Mouse (Mus musculus) intestine, postnatal 0 days (tissue): Measurements from ENCODE around the gene Nhp2. TPM values are rescaled to one million over a fixed set of nuclear protein-coding genes. Genes with fewer than 3 reads are reported as not detected.
"Not testable (repeated sequence)": the region's sequence is repeated elsewhere in the genome, so short reads cannot be mapped to it uniquely, and the experiment has no call there.

ENCODE experiments used
- ATAC-seq: fragments of 200-750 bp; cut with Nextera tagmentation; 2 replicates; pipeline ENCODE4 v1.8.0; 2017; ENCODE audit warnings: mild to moderate bottlenecking, moderate TSS enrichment, moderate library complexity
- H3K27ac ChIP-seq: fragments of 300-500 bp; sonication (generic); 2 replicates; pipeline ENCODE4 v1.5.1; 2014; ENCODE audit warnings: mild to moderate bottlenecking, low read depth, low read length, moderate library complexity
- H3K27me3 ChIP-seq: fragments of 300-500 bp; sonication (generic); replicated peaks from 2 replicates; pipeline ENCODE4 v1.6.1; 2014; ENCODE audit warnings: low read length, mixed read lengths; ENCODE audit not compliant: control insufficient read depth, insufficient read depth
- H3K36me3 ChIP-seq: fragments of 300-500 bp; sonication (generic); 2 replicates; pipeline ENCODE4 v1.6.1; 2014; ENCODE audit warnings: mild to moderate bottlenecking, moderate library complexity; ENCODE audit not compliant: control insufficient read depth, insufficient read depth
- H3K4me1 ChIP-seq: fragments of 300-500 bp; sonication (generic); replicated peaks from 2 replicates; pipeline ENCODE4 v1.6.1; 2014; ENCODE audit warnings: antibody characterized with exemption, low read length, mixed read lengths; ENCODE audit not compliant: control insufficient read depth, insufficient read depth
- H3K4me2 ChIP-seq: fragments of 300-500 bp; sonication (generic); replicated peaks from 2 replicates; pipeline ENCODE4 v1.6.1; 2014; ENCODE audit warnings: low read depth, mild to moderate bottlenecking, moderate library complexity
- H3K4me3 ChIP-seq: fragments of 300-500 bp; sonication (generic); 2 replicates; pipeline ENCODE4 v1.5.1; 2014; ENCODE audit warnings: low read depth, low read length
- H3K9ac ChIP-seq: fragments of 300-500 bp; sonication (generic); 2 replicates; pipeline ENCODE4 v1.6.1; 2014; ENCODE audit warnings: mild to moderate bottlenecking, low read depth, low read length
- H3K9me3 ChIP-seq: fragments of 300-500 bp; sonication (generic); 2 replicates; pipeline ENCODE4 v1.6.1; 2016; ENCODE audit warnings: mixed run types; ENCODE audit not compliant: control insufficient read depth
- CTCF ChIP-seq: sonication (generic); IDR thresholded peaks from 2 replicates; pipeline ENCODE4 v1.5.1; 2016; ENCODE audit warnings: low read depth, mild to moderate bottlenecking, control low read depth, antibody characterized with exemption, moderate library complexity
- WGBS: fragments of 180-500 bp; shearing (Covaris S2); extraction: QIAGEN DNeasy Blood & Tissue Kit; methylation state at CpG from one replicate; pipeline ENCODE4 v1.1.7; 2014; 5-methylcytosine and 5-hydroxymethylcytosine counted together
- polyA plus RNA-seq: library from polyadenylated mRNA; unstranded; fragments of >200 nt; fragmentation: Nextera tagmentation; extraction: Ambion mirVana; gene quantifications from 2 replicates; pipeline ENCODE4 v1.2.1, GENCODE M21; 2015

Nhp2 gene
- polyA plus RNA-seq, 1 experiment from 2014 or later, result 101 TPM

GRCm38 (mm10) chr11:51627425-51627824 is 7.9 kb downstream of the Nhp2 start:
- no peak overlapping the region for H3K4me2 ChIP-seq
- ATAC-seq, result no peak
- H3K27me3 ChIP-seq, result no peaks in the 10 kb centered on the region
- H3K36me3 ChIP-seq, result peaks cover 44% of the 10 kb centered on the region
- no peaks in the 10 kb centered on the region for H3K4me1 ChIP-seq
- H3K4me3 ChIP-seq, result no peak overlapping the region
- no peak overlapping the region for H3K9ac ChIP-seq
- TF ChIP-seq CTCF, result no peak
- H3K9me3 ChIP-seq, result no peaks in the 10 kb centered on the region
- H3K27ac ChIP-seq, result no peak overlapping the region
- 91% methylated on average over 9 of the region's 9 CpGs for WGBS

- peaks cover 40% of the 10 kb centered on the region for H3K36me3 ChIP-seq
- H3K4me1 ChIP-seq, result no peaks in the 10 kb centered on the region
- no peaks in the 10 kb centered on the region for H3K27me3 ChIP-seq
- ATAC-seq, result no peak
- no peak overlapping the region for H3K9ac ChIP-seq
- H3K27ac ChIP-seq, result no peak overlapping the region
- H3K9me3 ChIP-seq, result no peaks in the 10 kb centered on the region
- no peak overlapping the region for H3K4me3 ChIP-seq
- H3K4me2 ChIP-seq, result no peak overlapping the region
- WGBS, result 91% methylated on average over 8 of the region's 8 CpGs
- no peak for TF ChIP-seq CTCF
Observed at GRCm38 (mm10) chr11:51627907-51628306, 8.4 kb downstream of the Nhp2 start.

GRCm38 (mm10) chr11:51629651-51630314 is 10.2 kb downstream of the Nhp2 start:
- peaks cover 21% of the 10 kb centered on the region for H3K36me3 ChIP-seq
- H3K27me3 ChIP-seq, result no peaks in the 10 kb centered on the region
- no peaks in the 10 kb centered on the region for H3K4me1 ChIP-seq
- no peak overlapping the region for H3K27ac ChIP-seq
- ATAC-seq, result no peak
- no peak overlapping the region for H3K9ac ChIP-seq
- H3K4me2 ChIP-seq, result no peak overlapping the region
- TF ChIP-seq CTCF, result no peak
- WGBS, result 81% methylated on average over 15 of the region's 15 CpGs
- no peaks in the 10 kb centered on the region for H3K9me3 ChIP-seq
- H3K4me3 ChIP-seq, result no peak overlapping the region

- Histone ChIP-seq H3K36me3 (no peaks in the 10 kb centered on the region; the same call in none of the 2 replicates), H3K9ac (no peak overlapping the region), H3K4me1 (no peaks in the 10 kb centered on the region), H3K4me3 (no peak overlapping the region), H3K27ac (no peak overlapping the region; the same call in 1 of the 2 replicates), H3K4me2 (no peak overlapping the region), H3K27me3 (no peaks in the 10 kb centered on the region), H3K9me3 (no peaks in the 10 kb centered on the region)
- ATAC-seq, result no peak
- TF ChIP-seq CTCF, result no peak
- WGBS, result 79% methylated on average over 6 of the region's 6 CpGs
Observed at GRCm38 (mm10) chr11:51632130-51632753, 12.7 kb downstream of the Nhp2 start.

GRCm38 (mm10) chr11:51633200-51633599 is 13.7 kb downstream of the Nhp2 start:
- not testable (repeated sequence) for H3K4me3 ChIP-seq, H3K36me3 ChIP-seq, H3K27me3 ChIP-seq, H3K9me3 ChIP-seq, H3K4me1 ChIP-seq, ATAC-seq, H3K9ac ChIP-seq, H3K27ac ChIP-seq, H3K4me2 ChIP-seq
- 92% methylated on average over 7 of the region's 7 CpGs for WGBS

- no peak overlapping the region for H3K4me3 ChIP-seq
- TF ChIP-seq CTCF, result no peak
- no peaks in the 10 kb centered on the region for H3K9me3 ChIP-seq
- no peak for ATAC-seq
- H3K36me3 ChIP-seq, result no peaks in the 10 kb centered on the region; the same call in 1 of the 2 replicates
- 0 out of 2 replicates have a peak, but pooled peaks cover 3% of the 10 kb centered on the region for H3K4me1 ChIP-seq
- no peak overlapping the region for H3K9ac ChIP-seq
- WGBS, result 88% methylated on average over 3 of the region's 3 CpGs
- no peak overlapping the region for H3K27ac ChIP-seq
- no peak overlapping the region for H3K4me2 ChIP-seq
- no peaks in the 10 kb centered on the region for H3K27me3 ChIP-seq
Observed at GRCm38 (mm10) chr11:51633721-51634120, 14.2 kb downstream of the Nhp2 start.
